In the genomic region with DNA sequence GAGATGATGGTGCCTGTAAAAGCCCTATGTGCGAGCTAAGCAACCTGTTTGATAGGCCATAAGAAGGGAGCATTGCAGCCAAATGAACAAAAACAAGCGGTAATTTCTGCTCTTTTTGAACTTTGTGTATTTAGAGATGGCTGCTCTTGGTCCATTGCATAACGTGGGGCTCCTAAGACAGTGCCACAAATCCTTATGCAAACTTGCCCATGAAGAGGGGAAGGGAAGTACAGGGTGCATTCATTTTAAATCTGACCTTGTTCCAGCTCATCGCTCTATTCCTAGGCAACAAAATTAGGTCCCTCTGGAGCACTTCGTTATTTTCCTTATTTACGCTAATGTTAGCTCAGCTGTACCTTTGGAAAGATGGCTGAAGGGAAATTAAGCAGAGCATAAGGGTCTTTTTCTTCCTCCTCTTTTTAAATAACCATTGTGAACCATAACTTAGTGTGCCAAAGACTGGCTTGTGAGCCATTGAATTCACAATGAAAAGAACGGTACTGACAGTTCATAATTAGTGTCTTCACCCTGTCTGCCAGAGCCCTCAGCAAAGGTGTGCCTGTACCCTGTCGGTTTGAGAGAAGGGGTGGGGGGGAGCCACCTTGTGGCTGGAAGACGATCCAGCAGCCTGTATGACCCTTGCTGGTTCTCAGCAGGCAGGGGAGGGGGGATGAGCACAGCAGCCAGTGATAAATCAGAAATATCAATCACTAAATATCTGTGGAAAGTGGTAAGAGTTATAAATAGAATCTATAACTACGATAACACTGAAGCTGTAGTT, we compare ENCODE assay signal across 9 mouse cellular contexts.
DNase-seq lines count a peak whose midpoint lies in the region; ATAC-seq and TF ChIP-seq lines count a peak whose summit lies in the region.
"Had no signal": no experiment of that assay in that cellular context is flagged by ENCODE, and none has a peak within 500 bp of the region (broad histone marks: within the 10 kb centered on the region; RNA-seq: fewer than 3 reads in every experiment).

No protein-coding gene starts in this region.

- no peak overlapping the region for H3K4me3 ChIP-seq in cortical plate, adult 2 months (ENCODE audit: insufficient read depth, low read length)
- no peak overlapping the region for H3K4me3 ChIP-seq in kidney, postnatal 0 days (replicated peaks; ENCODE audit: low read depth, low read length)
- no peak overlapping the region for H3K4me3 ChIP-seq in neural tube, embryonic 13.5 days
- H3K4me3 ChIP-seq: midbrain, embryonic 12.5 days had no signal

- 42% methylated on average over 10 of the region's 10 CpGs for WGBS in kidney, postnatal 0 days
- WGBS in neural tube, embryonic 13.5 days, result 18% methylated on average over 10 of the region's 10 CpGs

- peak; percentile 37 for TF ChIP-seq CTCF in cortical plate, adult 2 months (IDR thresholded peaks at IDR 0.05; ENCODE audit: extremely low read depth, insufficient read depth, low read length)
- peak; percentile 79 for TF ChIP-seq CTCF in kidney, postnatal 0 days (IDR thresholded peaks at IDR 0.05; ENCODE audit: low read depth)

- H3K9ac ChIP-seq in kidney, postnatal 0 days (ENCODE audit: low read depth, low read length), result no peak overlapping the region
- H3K9ac ChIP-seq in neural tube, embryonic 13.5 days, result no peak overlapping the region; the same call in 1 of the 2 replicates
- H3K9ac ChIP-seq: midbrain, embryonic 12.5 days had no signal

- no peaks in the 10 kb centered on the region for H3K36me3 ChIP-seq in kidney, postnatal 0 days (ENCODE audit: insufficient read depth, low read length)
- H3K36me3 ChIP-seq in neural tube, embryonic 13.5 days, result no peaks in the 10 kb centered on the region
- H3K36me3 ChIP-seq: midbrain, embryonic 12.5 days had no signal

- no peaks in the 10 kb centered on the region for H3K4me1 ChIP-seq in cortical plate, adult 2 months (ENCODE audit: control insufficient read depth, insufficient read depth, low read length)
- peaks cover 16% of the 10 kb centered on the region for H3K4me1 ChIP-seq in kidney, postnatal 0 days (replicated peaks; ENCODE audit: insufficient read depth, low read length)
- H3K4me1 ChIP-seq in neural tube, embryonic 13.5 days (replicated peaks), result peaks cover 51% of the 10 kb centered on the region

- no peak for TF ChIP-seq POLR2A in cortical plate, adult 2 months (IDR thresholded peaks at IDR 0.05; ENCODE audit: extremely low read depth, insufficient read depth, low read length)

- no peak overlapping the region for H3K27ac ChIP-seq in cortical plate, adult 2 months (ENCODE audit: insufficient read depth, low read length)
- H3K27ac ChIP-seq in kidney, postnatal 0 days, result no peak overlapping the region
- peak overlapping the region; percentile 85 for H3K27ac ChIP-seq in neural tube, embryonic 13.5 days (replicated peaks)
- H3K27ac ChIP-seq: midbrain, embryonic 12.5 days had no signal

- intact Hi-C loops in left cerebral cortex, postnatal 4 days (cut with DNase I), result no loop called here
- intact Hi-C loops in left cerebral cortex, postnatal 36 days (cut with DNase I), result no loop called here

- no peak for ATAC-seq in kidney, postnatal 0 days (replicated peaks; ENCODE audit: low FRiP score, low read depth)
- ATAC-seq in neural tube, embryonic 13.5 days (ENCODE audit: low read depth), result peak; percentile 84

- no peaks in the 10 kb centered on the region for H3K9me3 ChIP-seq in kidney, postnatal 0 days (replicated peaks; ENCODE audit: low read length)
- H3K9me3 ChIP-seq in neural tube, embryonic 13.5 days, result no peaks in the 10 kb centered on the region
- H3K9me3 ChIP-seq: midbrain, embryonic 12.5 days had no signal

- DNase-seq in left cerebral cortex, postnatal 4 days, result peak; percentile 46
- DNase-seq in left cerebral cortex, adult 18-20 months (ENCODE audit: low spot score in 2 of 2), result no peak
- DNase-seq in NIH3T3 (ENCODE audit: low read depth), result peak; percentile 18
- peak; percentile 82 for DNase-seq in kidney, postnatal 0 days (ENCODE audit: low spot score)
- no peak for DNase-seq in right cerebral cortex, adult 2 months (ENCODE audit: low spot score in 2 of 2)
- no peak for DNase-seq in left cerebral cortex, postnatal 36 days (ENCODE audit: low spot score in 2 of 2)

- no peak overlapping the region for H3K4me2 ChIP-seq in kidney, postnatal 0 days (ENCODE audit: low read length)
- peak overlapping the region; percentile 13 for H3K4me2 ChIP-seq in neural tube, embryonic 13.5 days
- H3K4me2 ChIP-seq: midbrain, embryonic 12.5 days had no signal

- H3K27me3 ChIP-seq in kidney, postnatal 0 days (ENCODE audit: insufficient read depth, low read length), result no peaks in the 10 kb centered on the region
- H3K27me3 ChIP-seq in neural tube, embryonic 13.5 days, result no peaks in the 10 kb centered on the region
- H3K27me3 ChIP-seq: midbrain, embryonic 12.5 days had no signal

Comparison
In these comparisons a context has a peak if more than half of its experiments do, and no peak if none do; other contexts are left out.
1. DNase-seq: peak in left cerebral cortex, postnatal 4 days (single experiment), NIH3T3 (single experiment) and kidney, postnatal 0 days (single experiment); none in left cerebral cortex, adult 18-20 months (0 of 2), right cerebral cortex, adult 2 months (0 of 2) and left cerebral cortex, postnatal 36 days (0 of 2).